Mouse (Mus musculus) heart, embryonic 16.5 days (tissue): ENCODE measurements around the gene Ly9. TPM values are rescaled to one million over a fixed set of nuclear protein-coding genes. Genes with fewer than 3 reads are reported as not detected.

Source experiments
- ATAC-seq: fragments of 200-750 bp; cut with Nextera tagmentation; replicated peaks from 2 replicates; pipeline ENCODE4 v1.8.0; 2017; ENCODE audit warnings: moderate number of reproducible peaks; ENCODE audit not compliant: insufficient read depth, low FRiP score; ENCODE audit errors: extremely low read depth
- H3K27ac ChIP-seq: fragments of 300-500 bp; sonication (generic); 2 replicates; pipeline ENCODE4 v1.5.1; 2014; ENCODE audit warnings: mild to moderate bottlenecking, low read length, control low read depth, moderate library complexity
- H3K27me3 ChIP-seq: fragments of 300-500 bp; sonication (generic); 2 replicates; pipeline ENCODE4 v1.6.1; 2014; ENCODE audit warnings: low read length, mixed read lengths; ENCODE audit not compliant: control insufficient read depth, insufficient read depth
- H3K36me3 ChIP-seq: fragments of 300-500 bp; sonication (generic); 2 replicates; pipeline ENCODE4 v1.6.1; 2014; ENCODE audit not compliant: control insufficient read depth, insufficient read depth
- H3K4me1 ChIP-seq: fragments of 300-500 bp; sonication (generic); 2 replicates; pipeline ENCODE4 v1.6.1; 2014; ENCODE audit warnings: low read length, mixed read lengths; ENCODE audit not compliant: control insufficient read depth, insufficient read depth
- H3K4me2 ChIP-seq: fragments of 300-500 bp; sonication (generic); 2 replicates; pipeline ENCODE4 v1.6.1; 2014; ENCODE audit warnings: low read depth, mild to moderate bottlenecking, control low read depth, low read length
- H3K4me3 ChIP-seq: fragments of 300-500 bp; sonication (generic); 2 replicates; pipeline ENCODE4 v1.5.1; 2014; ENCODE audit warnings: mild to moderate bottlenecking, control low read depth, low read length
- H3K9ac ChIP-seq: fragments of 300-500 bp; sonication (generic); 2 replicates; pipeline ENCODE4 v1.6.1; 2014; ENCODE audit warnings: low read length, control low read depth
- H3K9me3 ChIP-seq: fragments of 300-500 bp; sonication (generic); replicated peaks from 2 replicates; pipeline ENCODE4 v1.6.1; 2016; ENCODE audit warnings: low read length; ENCODE audit not compliant: control insufficient read depth
- WGBS: fragments of 180-500 bp; shearing (Covaris S2); extraction: QIAGEN DNeasy Blood & Tissue Kit; methylation state at CpG from one replicate; pipeline ENCODE4 v1.1.7; 2014; 5-methylcytosine and 5-hydroxymethylcytosine counted together
- polyA plus RNA-seq: library from polyadenylated mRNA; unstranded; fragments of >200 nt; fragmentation: Nextera tagmentation; extraction: Ambion mirVana; gene quantifications from 2 replicates; pipeline ENCODE4 v1.2.1, GENCODE M21; 2015

The Ly9 gene
- 1.00 and 2.2 TPM in 2 replicates for polyA plus RNA-seq

DNA sequence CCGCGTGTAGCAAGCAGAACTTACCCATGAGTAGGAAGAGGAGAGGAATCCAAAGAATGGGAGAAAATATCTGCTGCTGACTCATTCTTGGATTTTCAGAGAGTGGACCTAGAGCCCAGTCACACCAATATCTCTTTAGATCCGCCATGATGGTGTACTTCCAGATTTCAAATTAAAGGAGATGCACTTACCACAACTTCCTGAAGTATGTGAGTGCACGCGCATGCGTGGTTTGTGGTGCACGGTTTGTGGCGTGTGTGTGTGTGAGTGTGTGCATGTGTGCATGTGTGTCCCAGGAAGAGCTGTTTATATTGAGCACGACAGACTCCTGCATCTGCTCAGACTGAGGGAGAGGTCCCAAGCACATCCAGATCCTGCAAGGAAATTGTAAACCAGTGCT lies at the start of gene Ly9:
Ly9 (minus strand) TSS at position 235 of the 400 bp plus-strand sequence.
- H3K9me3 ChIP-seq: no peaks in the 10 kb centered on the region
- no peaks in the 10 kb centered on the region for H3K36me3 ChIP-seq
- no peak within 1 kb of the TSS for H3K9ac ChIP-seq
- H3K27me3 ChIP-seq: no peaks in the 10 kb centered on the region
- H3K4me3 ChIP-seq: peak within 1 kb of the TSS; percentile 31
- ATAC-seq: no peak
- H3K4me2 ChIP-seq: no peak within 1 kb of the TSS
- no peak within 1 kb of the TSS for H3K27ac ChIP-seq
- WGBS: 75% methylated on average over 9 of the region's 9 CpGs
- no peaks in the 10 kb centered on the region for H3K4me1 ChIP-seq

DNA sequence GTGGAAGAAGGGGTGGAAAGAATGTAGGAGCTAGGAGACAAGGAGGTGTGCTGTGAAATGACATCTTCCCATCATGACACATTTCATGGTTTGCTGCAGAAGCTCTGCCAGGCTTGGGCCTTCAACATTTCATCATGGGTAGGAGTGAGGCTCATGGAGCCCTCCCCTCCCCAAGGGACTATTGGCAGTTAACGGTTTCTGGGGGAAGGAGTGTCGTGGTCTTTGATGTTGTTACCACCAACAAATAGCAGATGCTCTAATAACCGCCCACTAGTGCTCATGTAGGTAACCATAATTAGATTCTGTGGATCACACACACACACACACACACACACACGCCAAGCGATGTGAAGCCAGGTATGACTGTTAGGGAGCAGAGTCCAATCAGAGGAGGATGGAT lies 45.5 kb upstream of the Ly9 start, which contains the start of gene Slamf7:
Slamf7 (minus strand) TSS at position 302 of the 400 bp plus-strand sequence.
- Histone ChIP-seq H3K4me3 (no peak within 1 kb of the TSS), H3K27ac (no peak within 1 kb of the TSS), H3K27me3 (no peaks in the 10 kb centered on the region), H3K4me2 (no peak within 1 kb of the TSS), H3K9ac (no peak within 1 kb of the TSS), H3K36me3 (no peaks in the 10 kb centered on the region), H3K9me3 (no peaks in the 10 kb centered on the region), H3K4me1 (no peaks in the 10 kb centered on the region)
- no peak for ATAC-seq
- WGBS: 83% methylated on average over 5 of the region's 5 CpGs

DNA sequence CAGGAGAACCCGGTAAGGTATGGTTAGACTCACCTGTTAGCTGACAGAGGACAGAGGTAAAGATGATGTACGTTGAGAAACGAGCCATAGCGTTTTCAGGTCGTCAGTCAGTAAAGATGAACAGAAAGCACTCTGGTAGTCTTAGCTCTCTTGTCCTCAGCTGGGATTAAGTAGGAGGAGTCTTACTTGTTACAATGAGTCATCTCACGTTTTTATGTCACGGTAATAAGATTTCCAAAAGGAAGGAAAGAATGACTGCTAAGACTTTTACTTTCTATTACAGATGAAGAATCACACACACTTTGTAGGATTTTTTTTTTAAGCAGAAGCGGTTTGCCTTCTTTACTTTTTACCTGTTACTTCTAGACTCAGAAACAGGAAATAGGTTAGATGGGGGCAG lies 41.6 kb upstream of the Ly9 start:
- Histone ChIP-seq H3K27ac (no peak overlapping the region), H3K9ac (no peak overlapping the region), H3K36me3 (no peaks in the 10 kb centered on the region), H3K27me3 (no peaks in the 10 kb centered on the region), H3K4me2 (no peak overlapping the region), H3K4me3 (no peak overlapping the region), H3K9me3 (no peaks in the 10 kb centered on the region), H3K4me1 (no peaks in the 10 kb centered on the region)
- no peak for ATAC-seq
- WGBS: 69% methylated on average over 8 of the region's 8 CpGs

DNA sequence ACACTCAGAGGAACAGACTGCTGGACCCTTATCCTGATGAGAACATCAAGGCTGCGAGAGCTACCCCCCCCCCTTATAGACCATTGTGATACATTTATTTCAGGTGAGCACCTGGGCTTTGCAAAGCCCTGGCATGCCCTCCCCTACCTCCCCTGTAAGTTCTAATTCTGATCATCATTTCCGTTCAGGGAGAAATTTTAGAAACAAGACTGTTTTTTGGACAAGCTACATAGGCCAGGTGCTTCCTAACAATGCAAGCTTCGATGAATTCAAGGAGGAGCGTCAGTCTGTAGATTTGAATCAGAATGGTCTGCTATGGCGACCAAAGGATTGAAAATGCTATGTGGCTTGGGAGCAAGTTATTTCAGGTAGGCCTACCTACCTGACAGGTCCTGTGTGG lies 40.5 kb upstream of the Ly9 start:
- no peak for ATAC-seq

DNA sequence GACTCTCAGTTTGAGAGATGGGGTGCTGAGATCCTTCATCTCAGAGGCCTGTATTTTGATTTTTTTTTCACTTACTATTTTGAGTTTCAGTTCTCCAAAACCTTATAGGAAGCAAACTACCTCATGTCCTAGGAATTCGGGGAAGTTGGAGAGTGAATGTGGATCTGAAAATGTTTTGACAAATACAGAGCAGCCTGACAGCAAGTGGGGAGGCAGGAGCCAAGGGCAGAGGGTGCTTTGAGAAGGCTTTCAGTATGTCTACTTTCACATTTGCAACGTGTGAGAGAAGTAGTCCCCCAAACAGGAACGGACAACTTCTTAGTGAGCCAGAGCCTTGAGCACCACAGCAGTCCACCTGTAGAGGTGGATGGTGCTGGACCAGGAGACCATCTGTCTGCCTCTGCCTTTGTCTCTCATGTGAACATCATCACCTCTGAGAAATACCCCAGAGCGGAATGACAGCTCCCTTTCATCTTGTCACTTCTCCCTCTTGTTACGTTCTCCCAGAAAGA lies 39.3 kb upstream of the Ly9 start:
- ATAC-seq: no peak
- no peak overlapping the region for H3K9ac ChIP-seq
- H3K4me2 ChIP-seq: no peak overlapping the region
- H3K9me3 ChIP-seq: no peaks in the 10 kb centered on the region
- no peak overlapping the region for H3K4me3 ChIP-seq
- no peaks in the 10 kb centered on the region for H3K36me3 ChIP-seq
- no peaks in the 10 kb centered on the region for H3K27me3 ChIP-seq
- no peaks in the 10 kb centered on the region for H3K4me1 ChIP-seq
- 62% methylated on average over 5 of the region's 5 CpGs for WGBS
- H3K27ac ChIP-seq: no peak overlapping the region

More for the DNA sequence above, 40.5 kb upstream of the Ly9 start:
- Histone ChIP-seq H3K27me3 (no peaks in the 10 kb centered on the region), H3K9ac (no peak overlapping the region), H3K4me3 (no peak overlapping the region), H3K9me3 (no peaks in the 10 kb centered on the region), H3K36me3 (no peaks in the 10 kb centered on the region), H3K27ac (no peak overlapping the region), H3K4me1 (no peaks in the 10 kb centered on the region), H3K4me2 (no peak overlapping the region)
- 75% methylated on average over 5 of the region's 5 CpGs for WGBS

DNA sequence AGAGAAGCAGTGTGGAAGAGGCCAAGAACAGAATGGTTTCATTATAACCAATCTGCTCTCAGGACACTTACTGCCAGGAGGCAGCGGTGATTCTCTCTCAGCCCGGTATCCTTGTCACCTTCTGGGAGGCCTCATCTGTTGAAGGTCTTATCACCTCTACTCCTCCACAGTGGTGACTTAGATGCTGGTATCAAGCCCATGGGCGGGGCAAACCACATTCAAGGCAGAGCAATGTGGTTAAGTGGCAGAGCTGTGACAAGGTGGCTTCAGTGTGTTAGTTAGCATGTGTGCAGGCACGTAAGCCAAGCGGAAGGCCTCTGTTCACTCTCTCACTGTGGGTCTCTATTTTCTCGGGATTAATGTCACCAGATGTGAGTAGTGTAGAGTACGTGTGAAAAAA lies 36.4 kb upstream of the Ly9 start:
- H3K9ac ChIP-seq: no peak overlapping the region
- no peak overlapping the region for H3K4me2 ChIP-seq
- no peaks in the 10 kb centered on the region for H3K36me3 ChIP-seq
- no peaks in the 10 kb centered on the region for H3K27me3 ChIP-seq
- ATAC-seq: no peak
- H3K9me3 ChIP-seq: no peaks in the 10 kb centered on the region
- no peak overlapping the region for H3K4me3 ChIP-seq
- 49% methylated on average over 7 of the region's 7 CpGs for WGBS
- H3K4me1 ChIP-seq: no peaks in the 10 kb centered on the region
- no peak overlapping the region for H3K27ac ChIP-seq

DNA sequence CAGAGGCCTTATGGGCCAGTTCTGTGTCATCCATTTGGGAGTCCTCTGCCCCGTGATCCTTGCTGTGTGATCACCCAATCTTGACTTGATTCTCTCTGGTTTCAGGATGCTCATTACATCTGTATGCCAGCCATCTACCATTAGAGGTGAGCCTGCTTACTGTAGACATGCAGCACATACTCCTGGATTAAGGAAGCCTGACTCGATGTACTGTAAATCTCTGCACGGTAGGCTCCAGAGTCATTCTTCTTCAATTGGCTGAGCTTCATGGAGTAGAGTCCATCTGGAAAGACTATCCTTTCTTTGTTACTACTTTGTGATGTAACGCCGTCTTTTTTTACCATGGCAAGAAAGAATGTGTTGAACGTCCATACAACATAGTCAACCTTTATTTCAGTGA lies 33.6 kb upstream of the Ly9 start:
- no peak overlapping the region for H3K4me3 ChIP-seq
- no peak for ATAC-seq
- H3K27ac ChIP-seq: no peak overlapping the region
- H3K9me3 ChIP-seq: no peaks in the 10 kb centered on the region
- H3K4me2 ChIP-seq: no peak overlapping the region
- H3K36me3 ChIP-seq: no peaks in the 10 kb centered on the region
- H3K4me1 ChIP-seq: no peaks in the 10 kb centered on the region
- no peaks in the 10 kb centered on the region for H3K27me3 ChIP-seq
- 89% methylated on average over 6 of the region's 6 CpGs for WGBS
- no peak overlapping the region for H3K9ac ChIP-seq

DNA sequence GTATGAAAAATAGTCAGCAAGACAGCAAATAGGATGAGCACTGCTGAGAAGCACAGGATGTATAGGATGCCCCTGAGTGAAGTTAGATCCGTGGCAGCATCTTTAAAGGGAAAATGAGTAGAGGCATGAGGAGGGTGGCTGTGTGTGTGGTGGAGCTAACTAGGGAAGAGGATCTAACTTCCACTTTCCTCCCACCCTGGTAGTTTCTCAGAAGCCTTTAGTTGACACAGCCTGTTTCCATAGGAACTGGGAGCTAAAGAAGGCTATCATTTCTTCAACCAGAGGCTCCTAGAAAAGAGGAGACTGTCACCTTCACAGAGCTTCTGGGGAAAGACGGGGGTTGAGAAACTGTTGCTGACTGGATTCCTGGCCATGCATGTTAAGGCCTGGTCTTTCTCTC lies 31.5 kb upstream of the Ly9 start:
- no peaks in the 10 kb centered on the region for H3K36me3 ChIP-seq
- H3K9me3 ChIP-seq: no peaks in the 10 kb centered on the region
- H3K4me3 ChIP-seq: no peak overlapping the region
- ATAC-seq: no peak
- no peaks in the 10 kb centered on the region for H3K4me1 ChIP-seq
- H3K9ac ChIP-seq: no peak overlapping the region
- 46% methylated on average over 2 of the region's 2 CpGs for WGBS
- no peaks in the 10 kb centered on the region for H3K27me3 ChIP-seq
- H3K27ac ChIP-seq: no peak overlapping the region
- no peak overlapping the region for H3K4me2 ChIP-seq

DNA sequence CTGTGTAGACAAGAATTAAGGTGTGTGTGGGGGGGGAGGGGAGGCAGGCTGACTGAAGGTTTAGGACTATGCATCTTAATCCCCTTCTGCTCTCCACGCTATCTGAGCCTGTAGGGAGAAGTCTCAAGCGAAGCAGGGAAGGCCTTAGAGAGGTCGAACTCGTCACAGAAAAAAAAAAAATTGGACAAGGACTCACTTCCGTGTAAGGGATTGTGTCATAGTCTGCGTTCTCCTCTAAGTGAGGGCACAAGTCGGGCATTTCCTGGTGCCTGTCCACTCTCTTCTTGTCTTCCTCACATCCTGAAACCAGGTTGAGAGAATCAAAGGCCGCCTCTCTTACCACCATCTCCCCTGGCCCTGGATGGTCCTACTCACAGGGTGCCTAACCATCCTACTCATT lies 29.9 kb upstream of the Ly9 start:
- Histone ChIP-seq H3K4me3 (no peak overlapping the region), H3K4me2 (no peak overlapping the region), H3K27me3 (no peaks in the 10 kb centered on the region), H3K27ac (no peak overlapping the region), H3K4me1 (no peaks in the 10 kb centered on the region), H3K9me3 (no peaks in the 10 kb centered on the region), H3K36me3 (no peaks in the 10 kb centered on the region), H3K9ac (no peak overlapping the region)
- no peak for ATAC-seq
- WGBS: 66% methylated on average over 8 of the region's 8 CpGs
